Mouse (Mus musculus) stomach, embryonic 15.5 days (tissue): Measurements from ENCODE around the gene Timm29. TPM values are rescaled to one million over a fixed set of nuclear protein-coding genes. Genes with fewer than 3 reads are reported as not detected.

Experiments
- ATAC-seq: fragments of 200-750 bp; cut with Nextera tagmentation; 2 replicates; pipeline ENCODE4 v1.8.0; 2017; ENCODE audit warnings: low read depth, moderate number of reproducible peaks, moderate TSS enrichment; ENCODE audit not compliant: insufficient read depth, low FRiP score
- H3K27ac ChIP-seq: fragments of 300-500 bp; sonication (generic); 2 replicates; pipeline ENCODE4 v1.5.1; 2015; ENCODE audit warnings: mild to moderate bottlenecking, inconsistent platforms
- H3K27me3 ChIP-seq: fragments of 300-500 bp; sonication (generic); replicated peaks from 2 replicates; pipeline ENCODE4 v1.6.1; 2015; ENCODE audit warnings: inconsistent platforms
- H3K36me3 ChIP-seq: fragments of 300-500 bp; sonication (generic); 2 replicates; pipeline ENCODE4 v1.6.1; 2015; ENCODE audit warnings: inconsistent platforms
- H3K4me1 ChIP-seq: fragments of 300-500 bp; sonication (generic); 2 replicates; pipeline ENCODE4 v1.6.1; 2015; ENCODE audit warnings: inconsistent platforms
- H3K4me2 ChIP-seq: fragments of 300-500 bp; sonication (generic); 2 replicates; pipeline ENCODE4 v1.6.1; 2015; ENCODE audit warnings: mild to moderate bottlenecking, inconsistent platforms
- H3K4me3 ChIP-seq: fragments of 300-500 bp; sonication (generic); replicated peaks from 2 replicates; pipeline ENCODE4 v1.5.1; 2015; ENCODE audit warnings: inconsistent platforms
- H3K9ac ChIP-seq: fragments of 300-500 bp; sonication (generic); 2 replicates; pipeline ENCODE4 v1.6.1; 2015; ENCODE audit warnings: inconsistent platforms
- H3K9me3 ChIP-seq: fragments of 300-500 bp; sonication (generic); 2 replicates; pipeline ENCODE4 v1.6.1; 2016; ENCODE audit warnings: inconsistent platforms
- WGBS: fragments of 180-500 bp; shearing (Covaris S2); methylation state at CpG from one replicate; pipeline ENCODE4 v1.1.7; 2015; 5-methylcytosine and 5-hydroxymethylcytosine counted together
- polyA plus RNA-seq: library from polyadenylated mRNA; unstranded; fragments of >200 nt; fragmentation: Nextera tagmentation; extraction: Ambion mirVana; gene quantifications from 2 replicates; pipeline ENCODE4 v1.2.1, GENCODE M21; 2015

Gene Timm29
- polyA plus RNA-seq, 1 experiment from 2014 or later: 25.4 TPM

DNA sequence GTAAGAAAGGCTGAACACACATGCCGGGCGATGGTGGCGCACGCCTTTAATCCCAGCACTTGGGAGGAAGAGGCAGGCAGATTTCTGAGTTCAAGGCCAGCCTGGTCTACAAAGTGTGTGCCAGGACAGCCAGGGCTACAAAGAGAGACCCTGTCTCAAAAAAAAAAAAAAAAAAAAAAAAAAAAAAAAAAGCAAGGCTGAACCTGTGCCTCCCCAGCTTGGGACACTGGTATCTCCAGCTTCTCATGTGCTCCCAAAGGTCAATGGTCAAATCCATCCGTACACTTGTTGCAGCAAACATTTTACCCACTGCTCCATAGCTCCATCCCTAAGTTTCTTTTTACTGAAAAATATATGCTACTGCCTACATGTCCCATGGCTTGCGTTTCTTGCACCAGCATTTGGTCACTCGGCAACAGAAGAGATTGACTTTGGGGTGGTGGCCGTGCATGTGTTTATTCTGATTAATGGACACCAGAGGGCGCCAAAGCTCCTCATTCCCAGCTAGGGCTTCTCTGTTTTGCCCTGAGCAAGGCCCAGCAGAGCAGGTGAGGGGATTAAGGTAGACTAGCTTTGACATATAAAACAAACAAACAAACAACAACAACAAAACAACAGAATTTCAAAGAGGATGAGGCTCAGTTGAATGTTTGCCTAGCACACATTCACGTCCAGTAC, 9.3 kb downstream of the Timm29 start:
- H3K9me3 ChIP-seq: no peaks in the 10 kb centered on the region
- no peak overlapping the region for H3K4me3 ChIP-seq
- H3K27me3 ChIP-seq: no peaks in the 10 kb centered on the region
- H3K27ac ChIP-seq: no peak overlapping the region
- WGBS: 49% methylated on average over 10 of the region's 10 CpGs
- H3K4me2 ChIP-seq: no peak overlapping the region
- no peaks in the 10 kb centered on the region for H3K36me3 ChIP-seq
- ATAC-seq: no peak
- H3K9ac ChIP-seq: no peak overlapping the region
- no peaks in the 10 kb centered on the region for H3K4me1 ChIP-seq

DNA sequence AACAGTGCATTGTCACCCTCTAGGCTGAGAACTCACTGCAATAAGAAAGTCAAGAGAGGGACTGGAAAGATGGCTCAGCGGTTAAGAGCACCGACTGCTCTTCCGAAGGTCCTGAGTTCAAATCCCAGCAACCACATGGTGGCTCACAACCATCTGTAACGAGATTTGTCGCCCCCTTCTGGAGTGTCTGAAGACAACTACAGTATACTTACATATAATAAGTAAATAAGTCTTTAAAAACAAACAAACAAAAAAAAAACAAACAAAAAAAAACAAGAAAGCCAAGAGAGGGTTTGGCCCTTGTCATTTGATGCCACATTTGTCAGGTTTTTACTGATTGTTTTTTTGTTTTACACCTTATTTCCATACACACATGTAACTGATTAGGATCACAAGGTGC, 11.6 kb downstream of the Timm29 start:
- Histone ChIP-seq H3K4me3 (no peak overlapping the region), H3K9me3 (no peaks in the 10 kb centered on the region), H3K27me3 (no peaks in the 10 kb centered on the region), H3K4me2 (no peak overlapping the region), H3K27ac (no peak overlapping the region), H3K36me3 (no peaks in the 10 kb centered on the region), H3K4me1 (no peaks in the 10 kb centered on the region), H3K9ac (no peak overlapping the region)
- no peak for ATAC-seq
- 73% methylated on average over 5 of the region's 5 CpGs for WGBS

DNA sequence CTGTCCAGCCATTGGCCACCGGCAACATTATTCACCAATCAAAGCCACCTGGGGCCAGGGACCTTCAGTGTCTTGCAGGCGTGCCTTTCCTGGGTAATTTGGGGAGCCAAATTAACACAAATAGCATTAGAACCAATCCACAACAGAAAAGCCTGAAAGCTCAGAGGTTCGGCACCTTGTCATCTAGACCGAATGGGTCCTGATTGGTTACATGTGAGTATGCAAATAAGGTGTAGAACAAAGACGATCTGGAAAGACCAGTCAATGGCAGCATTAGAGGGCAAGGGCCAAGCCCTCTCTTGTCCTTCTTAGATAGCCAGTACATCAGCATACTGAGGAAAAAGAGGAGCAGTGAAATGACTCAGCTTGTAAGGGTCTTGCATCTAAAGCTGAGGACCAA, 13.3 kb downstream of the Timm29 start:
- H3K4me3 ChIP-seq: no peak overlapping the region
- no peak overlapping the region for H3K9ac ChIP-seq
- 76% methylated on average over 5 of the region's 5 CpGs for WGBS
- no peaks in the 10 kb centered on the region for H3K9me3 ChIP-seq
- no peak for ATAC-seq
- H3K27ac ChIP-seq: no peak overlapping the region
- no peaks in the 10 kb centered on the region for H3K27me3 ChIP-seq
- no peaks in the 10 kb centered on the region for H3K4me1 ChIP-seq
- no peaks in the 10 kb centered on the region for H3K36me3 ChIP-seq
- no peak overlapping the region for H3K4me2 ChIP-seq

GRCm38 (mm10) chr9:21606648-21607047, 14.1 kb downstream of the Timm29 start:
- H3K9ac ChIP-seq: no peak overlapping the region
- H3K9me3 ChIP-seq: no peaks in the 10 kb centered on the region
- no peak overlapping the region for H3K4me3 ChIP-seq
- no peaks in the 10 kb centered on the region for H3K36me3 ChIP-seq
- H3K27me3 ChIP-seq: no peaks in the 10 kb centered on the region
- H3K4me1 ChIP-seq: no peaks in the 10 kb centered on the region
- WGBS: 90% methylated on average over 1 of the region's 1 CpGs
- no peak overlapping the region for H3K27ac ChIP-seq
- ATAC-seq: no peak
- H3K4me2 ChIP-seq: no peak overlapping the region

DNA sequence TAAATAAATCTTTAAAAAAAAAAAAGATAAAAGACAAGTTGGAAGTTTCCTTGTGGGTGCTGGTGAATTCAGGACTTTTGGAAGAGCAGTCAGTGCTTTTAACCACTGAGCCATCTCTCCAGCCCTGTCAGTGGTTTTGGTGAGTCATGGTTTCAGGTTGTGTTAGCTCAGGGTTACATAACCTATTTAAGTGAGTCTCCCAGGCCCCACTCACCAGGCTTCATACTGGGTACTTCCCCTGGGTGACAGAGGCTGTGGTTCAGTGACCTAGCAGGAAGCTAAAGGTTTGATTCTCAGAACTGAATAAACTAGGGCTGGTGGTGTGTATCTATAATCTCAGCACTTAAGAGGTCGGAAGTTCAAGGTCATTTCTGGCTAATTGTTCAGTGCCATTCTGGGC, 17.3 kb downstream of the Timm29 start:
- Histone ChIP-seq H3K9ac (no peak overlapping the region), H3K4me3 (no peak overlapping the region), H3K27ac (no peak overlapping the region), H3K9me3 (no peaks in the 10 kb centered on the region), H3K36me3 (no peaks in the 10 kb centered on the region), H3K4me2 (no peak overlapping the region), H3K27me3 (no peaks in the 10 kb centered on the region), H3K4me1 (no peaks in the 10 kb centered on the region)
- 80% methylated on average over 1 of the region's 1 CpGs for WGBS
- ATAC-seq: 0 out of 2 replicates have a peak, but pooled peaks have one; percentile 14

- H3K9ac ChIP-seq: peak overlapping the region; percentile 14; the same call in 1 of the 2 replicates
- no peaks in the 10 kb centered on the region for H3K27me3 ChIP-seq
- no peak for ATAC-seq
- H3K4me3 ChIP-seq: peak overlapping the region; percentile 74
- no peaks in the 10 kb centered on the region for H3K9me3 ChIP-seq
- WGBS: 70% methylated on average over 15 of the region's 15 CpGs
- peaks cover 5% of the 10 kb centered on the region; the same call in 1 of the 2 replicates for H3K4me1 ChIP-seq
- H3K4me2 ChIP-seq: peak overlapping the region; percentile 52
- no peaks in the 10 kb centered on the region for H3K36me3 ChIP-seq
- H3K27ac ChIP-seq: peak overlapping the region; percentile 91
Observed at GRCm38 (mm10) chr9:21614864-21615616, 22.5 kb downstream of the Timm29 start.

GRCm38 (mm10) chr9:21615617-21616231, 23.2 kb downstream of the Timm29 start, which contains the start of gene Smarca4:
Smarca4 (plus strand) TSS chr9:21616169.
- peak within 1 kb of the TSS; percentile 72 for H3K9ac ChIP-seq
- H3K4me1 ChIP-seq: peaks cover 6% of the 10 kb centered on the region; the same call in 1 of the 2 replicates
- H3K4me2 ChIP-seq: peak within 1 kb of the TSS; percentile 56
- H3K27ac ChIP-seq: peak within 1 kb of the TSS; percentile 97
- H3K27me3 ChIP-seq: no peaks in the 10 kb centered on the region
- whole genome bisulfite sequencing: 2% methylated on average over 45 of the region's 45 CpGs
- no peaks in the 10 kb centered on the region for H3K9me3 ChIP-seq
- H3K36me3 ChIP-seq: no peaks in the 10 kb centered on the region
- peak within 1 kb of the TSS; percentile 74 for H3K4me3 ChIP-seq
- peak; percentile 93 for ATAC-seq

- Histone ChIP-seq H3K27me3 (no peaks in the 10 kb centered on the region), H3K4me1 (peaks cover 9% of the 10 kb centered on the region; the same call in 1 of the 2 replicates), H3K4me3 (peak overlapping the region; percentile 74), H3K4me2 (peak overlapping the region; percentile 56), H3K36me3 (no peaks in the 10 kb centered on the region), H3K9me3 (no peaks in the 10 kb centered on the region), H3K9ac (peak overlapping the region; percentile 72), H3K27ac (peak overlapping the region; percentile 97)
- WGBS: under 1% methylated on average over 55 of the region's 57 CpGs
- peak; percentile 64 for ATAC-seq
Observed at GRCm38 (mm10) chr9:21616232-21616781, 23.8 kb downstream of the Timm29 start.

GRCm38 (mm10) chr9:21617066-21617465, 24.5 kb downstream of the Timm29 start:
- 4% methylated on average over 10 of the region's 10 CpGs for WGBS
- H3K27me3 ChIP-seq: no peaks in the 10 kb centered on the region
- no peaks in the 10 kb centered on the region for H3K9me3 ChIP-seq
- peaks cover 9% of the 10 kb centered on the region; the same call in 1 of the 2 replicates for H3K4me1 ChIP-seq
- peak overlapping the region; percentile 72; the same call in 1 of the 2 replicates for H3K9ac ChIP-seq
- ATAC-seq: no peak
- H3K27ac ChIP-seq: peak overlapping the region; percentile 97
- no peaks in the 10 kb centered on the region for H3K36me3 ChIP-seq
- H3K4me2 ChIP-seq: peak overlapping the region; percentile 56
- peak overlapping the region; percentile 74 for H3K4me3 ChIP-seq

DNA sequence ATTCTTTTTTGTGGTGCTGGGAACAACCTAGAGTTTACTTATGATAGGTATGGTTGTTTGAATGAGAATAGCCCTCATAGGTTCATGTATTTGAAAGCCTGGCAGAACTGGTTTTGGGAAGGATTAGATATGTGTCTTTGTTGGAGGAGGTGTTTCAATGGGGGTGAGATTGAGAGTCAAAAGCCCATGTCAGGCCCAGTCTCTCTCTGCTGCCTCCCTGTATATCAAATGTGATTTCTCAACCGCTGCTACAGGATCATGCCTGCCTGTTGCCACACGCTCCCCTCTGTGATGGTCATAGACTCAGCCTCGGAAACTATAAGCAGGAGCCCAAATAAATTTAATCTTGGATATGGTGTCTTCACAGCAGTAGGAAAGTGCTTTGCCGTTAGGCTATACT, 27.7 kb downstream of the Timm29 start:
- no peaks in the 10 kb centered on the region for H3K36me3 ChIP-seq
- no peak overlapping the region for H3K4me2 ChIP-seq
- H3K27me3 ChIP-seq: no peaks in the 10 kb centered on the region
- 75% methylated on average over 4 of the region's 4 CpGs for WGBS
- ATAC-seq: no peak
- H3K4me1 ChIP-seq: peaks cover 9% of the 10 kb centered on the region; the same call in 1 of the 2 replicates
- H3K27ac ChIP-seq: peak overlapping the region; percentile 28; the same call in 1 of the 2 replicates
- no peak overlapping the region for H3K9ac ChIP-seq
- H3K4me3 ChIP-seq: no peak overlapping the region
- no peaks in the 10 kb centered on the region for H3K9me3 ChIP-seq

- Histone ChIP-seq H3K27me3 (no peaks in the 10 kb centered on the region), H3K4me2 (no peak overlapping the region), H3K4me3 (no peak overlapping the region), H3K4me1 (peaks cover 9% of the 10 kb centered on the region; the same call in 1 of the 2 replicates), H3K27ac (no peak overlapping the region), H3K36me3 (no peaks in the 10 kb centered on the region), H3K9ac (no peak overlapping the region), H3K9me3 (no peaks in the 10 kb centered on the region)
- no peak for ATAC-seq
- 98% methylated on average over 1 of the region's 1 CpGs for WGBS
Observed at GRCm38 (mm10) chr9:21622676-21623075, 30.2 kb downstream of the Timm29 start.
